Mouse (Mus musculus) heart, embryonic 11.5 days (tissue): ENCODE data around the gene Gm39115. TPM values are rescaled to one million over a fixed set of nuclear protein-coding genes. Genes with fewer than 3 reads are reported as not detected.

ENCODE experiments used
- polyA plus RNA-seq: library from polyadenylated mRNA; unstranded; fragments of >200 nt; fragmentation: Nextera tagmentation; extraction: Ambion mirVana; gene quantifications from 2 replicates; pipeline ENCODE4 v1.2.1, GENCODE M21; 2014

Gm39115 gene
- polyA plus RNA-seq, 1 experiment from 2014 or later, result not detected

Other genes starting within 250 kb of the Gm39115 start
- gene Tollip, start 217.5 kb downstream of the Gm39115 start, polyA plus RNA-seq, result 36.2 and 38.8 TPM in 2 replicates
- 0.40 and 0.62 TPM in 2 replicates for gene Brsk2, start 186.3 kb downstream of the Gm39115 start, polyA plus RNA-seq
- gene Mob2, start 75.0 kb downstream of the Gm39115 start, polyA plus RNA-seq, result 48.3 and 50.3 TPM in 2 replicates
- gene Dusp8, start 40.2 kb downstream of the Gm39115 start, polyA plus RNA-seq, result 9.6 and 10.1 TPM in 2 replicates
- not detected in 2 replicates for gene Gm45618, start 15.3 kb downstream of the Gm39115 start, polyA plus RNA-seq
- not detected in 2 replicates for gene Gm45337, start 8.6 kb upstream of the Gm39115 start, polyA plus RNA-seq
- gene Gm29735, start 21.1 kb upstream of the Gm39115 start, polyA plus RNA-seq, result not detected in 2 replicates
- not detected in 2 replicates for gene Gm4553, start 29.7 kb upstream of the Gm39115 start, polyA plus RNA-seq
- not detected in 2 replicates for gene Krtap5-2, start 40.0 kb upstream of the Gm39115 start, polyA plus RNA-seq
- not detected in 2 replicates for gene Gm10153, start 54.4 kb upstream of the Gm39115 start, polyA plus RNA-seq
- gene Krtap5-3, start 65.3 kb upstream of the Gm39115 start, polyA plus RNA-seq, result not detected in 2 replicates
- not detected in 2 replicates for gene Gm7579, start 75.8 kb upstream of the Gm39115 start, polyA plus RNA-seq
- gene Krtap5-5, start 93.9 kb upstream of the Gm39115 start, polyA plus RNA-seq, result not detected in 2 replicates
- not detected in 2 replicates for gene Gm40460, start 105.0 kb upstream of the Gm39115 start, polyA plus RNA-seq
- gene Gm2431, start 122.3 kb upstream of the Gm39115 start, polyA plus RNA-seq, result not detected in 2 replicates
- gene Gm4559, start 138.3 kb upstream of the Gm39115 start, polyA plus RNA-seq, result not detected in 2 replicates
- gene Krtap5-1, start 161.1 kb upstream of the Gm39115 start, polyA plus RNA-seq, result not detected in 2 replicates
- gene Krtap5-4, start 167.5 kb upstream of the Gm39115 start, polyA plus RNA-seq, result 0.26 TPM in 1 of 2 replicates, not detected in the other
- gene Ifitm10, start 237.7 kb upstream of the Gm39115 start, polyA plus RNA-seq, result 7.6 and 8.3 TPM in 2 replicates
- 1.9 TPM in 1 of 2 replicates, not detected in the other for gene Gm49369, start 246.6 kb upstream of the Gm39115 start, polyA plus RNA-seq